Mouse (Mus musculus) right cerebral cortex, postnatal 25 days (tissue): ENCODE measurements at regions not wholly inside any gene's neighbourhood (a gene's known extent, or its start where the extent isn't known, plus 50 kb on each side); places are given as distances from the start of the nearest gene placed in this dataset.

Experiments used
- DNase-seq: peaks from one replicate; pipeline ENCODE4 v3.0.0; 2022

DNA sequence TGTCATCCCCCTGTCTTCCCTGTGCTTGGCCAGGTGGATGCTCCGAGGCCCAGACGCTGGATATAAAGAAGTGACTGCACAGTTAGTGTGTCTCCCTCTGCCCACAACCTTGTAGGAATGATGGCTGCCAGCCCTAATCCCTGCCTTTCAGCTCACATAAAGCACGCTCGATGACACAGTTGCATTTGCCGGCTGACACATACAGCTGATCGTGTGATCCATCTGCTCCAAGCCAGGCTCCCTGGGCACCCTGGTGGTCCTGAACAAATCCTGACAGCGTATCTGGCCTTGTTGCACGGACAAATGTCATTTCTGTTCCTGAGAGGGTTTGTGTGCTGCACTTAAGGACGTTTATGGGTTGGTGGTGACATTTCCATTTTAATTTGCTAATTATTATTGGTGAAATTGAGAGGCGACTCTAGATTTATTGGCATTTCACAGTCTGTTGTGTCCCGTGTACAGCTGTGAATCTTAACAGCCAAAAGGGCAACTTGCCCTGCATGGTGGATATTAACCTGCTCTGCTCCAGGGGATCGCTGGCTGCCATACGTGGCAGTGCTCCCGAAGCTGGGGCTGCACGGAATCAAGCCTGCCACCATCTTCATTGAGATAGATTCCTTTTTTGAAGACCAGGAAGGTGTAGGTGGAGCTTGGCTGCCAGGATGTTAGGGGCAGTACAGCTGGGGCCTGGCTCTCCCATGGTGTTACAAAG is 241.9 kb upstream of the Kcnab2 start:
- no peak for DNase-seq

DNA sequence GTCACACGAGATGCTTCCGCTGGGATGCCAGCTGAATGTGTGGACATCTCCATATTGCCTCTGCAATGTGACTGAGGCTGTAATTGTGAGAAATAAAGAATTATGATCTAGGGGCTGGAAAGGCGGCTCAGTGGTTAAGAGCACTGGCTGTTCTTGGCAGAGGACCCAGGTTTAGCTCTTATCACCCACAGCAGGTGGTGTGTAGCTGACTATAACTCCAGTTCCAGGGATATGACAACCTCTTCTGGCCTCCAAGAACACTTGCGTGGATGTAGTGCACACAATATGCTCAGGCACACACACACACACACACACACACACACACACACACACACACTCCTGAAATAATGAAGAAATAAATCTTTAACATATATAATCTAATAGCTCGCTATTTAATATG is 232.7 kb upstream of the Kcnab2 start:
- DNase-seq = no peak

DNA sequence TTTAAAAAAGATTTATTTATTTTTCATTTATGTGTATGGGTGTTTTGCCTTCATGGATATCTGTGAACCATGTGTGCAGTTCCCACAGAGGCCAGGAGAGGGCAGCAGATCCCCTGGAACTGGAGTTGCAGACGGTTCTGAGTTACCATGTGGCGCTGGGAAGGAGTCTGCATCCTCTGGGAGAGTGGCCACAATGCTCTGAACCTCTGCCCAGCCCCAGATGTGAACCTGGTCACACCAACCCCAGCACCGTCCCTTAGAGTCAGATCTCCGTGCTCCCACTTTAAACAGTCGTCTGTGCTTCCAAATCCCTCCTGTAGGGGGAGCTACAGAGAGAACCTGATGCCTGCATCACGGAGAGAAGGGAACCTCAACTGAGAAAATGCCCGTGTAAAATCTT is 222.5 kb upstream of the Kcnab2 start:
- DNase-seq = no peak

DNA sequence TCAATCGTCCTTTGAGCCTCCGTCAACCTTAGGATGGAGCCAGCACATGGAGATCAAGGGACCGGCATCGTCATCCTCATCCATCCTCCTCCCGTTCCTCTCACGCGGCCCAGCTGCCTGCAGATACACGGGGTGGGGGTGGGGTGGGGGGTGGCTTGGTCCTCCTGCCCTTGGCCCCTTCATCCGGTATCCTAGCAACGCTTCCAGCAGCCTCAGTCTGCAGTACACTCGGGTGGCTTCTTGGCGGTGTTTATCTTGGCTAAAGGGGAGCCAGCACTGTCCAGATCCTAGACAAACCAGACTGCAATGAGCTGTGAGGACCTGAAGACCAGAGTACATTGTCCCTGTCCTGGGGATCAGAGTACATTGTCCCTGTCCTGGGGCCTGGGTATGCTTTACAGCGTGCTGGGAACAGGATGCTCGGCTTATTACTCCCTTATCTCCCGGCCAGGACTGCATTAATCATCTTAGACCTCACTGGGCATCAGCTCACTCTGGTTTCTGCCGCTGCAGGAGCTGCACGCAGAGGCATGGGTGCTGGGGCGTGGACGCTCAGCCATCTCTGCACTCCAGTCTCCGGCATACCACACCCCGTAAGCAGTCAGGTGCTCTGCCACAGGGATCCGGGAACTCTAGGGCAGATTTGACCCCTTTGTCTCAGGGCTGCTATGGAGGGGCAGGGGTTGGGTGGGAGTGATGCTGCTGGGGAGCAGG is 219.7 kb upstream of the Kcnab2 start:
- DNase-seq = peak; percentile 21

DNA sequence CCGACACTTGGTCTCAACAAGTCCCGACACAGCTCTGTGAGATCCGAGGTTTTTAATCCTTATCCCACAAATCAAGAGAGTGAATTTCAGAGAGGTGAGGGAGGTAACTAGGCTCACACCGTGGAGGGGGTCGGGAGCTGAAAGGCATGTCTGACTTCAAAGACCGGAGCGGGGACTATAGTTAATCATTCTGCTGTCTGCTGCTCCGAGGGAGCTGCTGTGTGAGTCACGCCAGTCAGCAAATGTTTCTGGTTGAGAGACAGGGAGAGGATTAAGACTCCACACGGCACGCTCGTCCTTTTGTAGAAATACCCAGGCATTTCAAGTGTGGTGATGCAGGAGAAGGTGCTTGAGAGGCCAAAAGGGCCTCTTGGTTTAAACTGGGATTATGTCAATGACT is 214.1 kb upstream of the Kcnab2 start:
- DNase-seq = no peak

DNA sequence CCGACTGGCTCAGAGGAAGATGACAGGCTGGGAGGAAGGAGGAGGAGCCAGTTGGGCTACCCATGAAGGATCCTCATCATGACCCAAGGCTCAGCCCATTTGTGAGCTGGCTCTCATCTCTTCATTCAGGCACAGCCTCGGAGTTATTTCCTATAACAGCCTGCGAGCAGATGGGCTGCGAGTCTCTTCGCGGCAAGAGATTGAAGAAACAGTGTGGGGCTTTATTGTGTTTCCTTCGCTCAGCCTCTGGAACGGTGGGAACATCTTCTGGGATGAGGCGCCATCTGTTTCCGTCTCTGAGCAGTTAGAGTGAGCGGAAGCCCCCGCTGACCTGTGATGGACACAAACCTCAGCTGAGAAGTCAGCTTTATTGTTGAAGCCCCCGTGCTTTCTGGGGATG is 213.6 kb upstream of the Kcnab2 start:
- DNase-seq = peak; percentile 11

DNA sequence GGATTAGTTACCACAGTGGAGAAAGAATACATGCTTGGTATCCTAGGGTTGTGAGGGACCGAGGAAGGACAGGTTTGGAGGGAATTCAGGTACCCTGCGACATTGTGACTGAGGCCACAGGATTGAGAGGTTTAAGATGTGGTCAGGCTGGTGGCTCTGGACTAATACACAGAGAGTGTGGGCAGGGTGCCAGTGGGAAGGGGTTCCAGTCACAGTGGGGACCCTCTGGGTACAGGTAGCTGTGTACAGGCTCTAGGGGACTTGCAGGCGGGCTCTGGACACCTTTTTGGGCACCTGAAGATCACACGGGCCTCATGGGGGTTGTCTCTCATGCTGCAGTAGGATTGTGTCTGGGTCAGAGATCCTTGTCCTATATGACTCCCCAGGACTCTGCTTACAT is 213.1 kb upstream of the Kcnab2 start:
- no peak for DNase-seq

DNA sequence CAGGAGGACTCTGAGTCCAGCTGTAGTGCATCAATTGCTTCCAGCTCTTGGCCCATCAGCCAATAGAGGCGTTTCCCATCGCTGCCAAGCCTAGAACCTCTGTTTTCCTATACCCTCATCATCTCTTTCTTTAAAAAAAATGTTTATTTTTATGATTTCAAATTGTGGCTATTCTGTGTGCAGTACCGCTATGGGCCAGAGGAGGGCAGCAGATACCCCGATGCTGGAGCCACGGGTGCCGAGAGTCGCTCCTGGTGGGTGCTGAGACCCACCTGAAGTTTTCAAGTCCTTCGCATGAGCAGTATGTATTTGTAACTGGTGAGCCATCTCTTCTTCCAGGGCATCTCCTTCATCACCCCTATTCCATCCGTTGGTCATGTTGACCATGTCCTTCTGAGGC is 212.2 kb upstream of the Kcnab2 start:
- DNase-seq = no peak

DNA sequence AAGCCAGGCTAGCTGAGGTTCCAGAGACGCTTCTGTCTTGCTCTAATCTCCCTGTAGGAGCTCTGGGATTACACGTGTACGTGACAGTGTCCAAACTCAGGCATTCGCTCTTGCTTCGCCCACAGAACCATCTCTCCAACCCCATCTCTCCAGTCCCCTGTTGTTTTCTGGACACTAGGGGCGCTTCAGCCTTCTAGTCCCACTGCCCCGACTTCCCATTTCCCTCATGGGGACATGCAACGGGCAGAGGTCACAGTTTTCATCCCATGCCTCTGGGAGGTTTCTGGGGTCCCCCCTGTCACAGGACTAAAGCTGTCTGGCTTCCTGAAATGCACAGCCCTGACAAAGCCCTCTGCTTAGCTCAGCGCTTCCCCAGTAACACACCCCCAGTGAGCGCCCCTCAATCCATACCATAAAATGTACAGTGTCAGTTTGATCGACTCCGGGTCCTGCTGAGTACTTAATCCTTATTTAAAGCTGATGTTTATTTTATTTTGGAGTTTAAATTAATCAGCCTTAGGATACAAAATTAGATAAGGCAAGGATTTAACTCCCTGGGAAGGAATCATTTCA is 208.9 kb upstream of the Kcnab2 start:
- DNase-seq = no peak

DNA sequence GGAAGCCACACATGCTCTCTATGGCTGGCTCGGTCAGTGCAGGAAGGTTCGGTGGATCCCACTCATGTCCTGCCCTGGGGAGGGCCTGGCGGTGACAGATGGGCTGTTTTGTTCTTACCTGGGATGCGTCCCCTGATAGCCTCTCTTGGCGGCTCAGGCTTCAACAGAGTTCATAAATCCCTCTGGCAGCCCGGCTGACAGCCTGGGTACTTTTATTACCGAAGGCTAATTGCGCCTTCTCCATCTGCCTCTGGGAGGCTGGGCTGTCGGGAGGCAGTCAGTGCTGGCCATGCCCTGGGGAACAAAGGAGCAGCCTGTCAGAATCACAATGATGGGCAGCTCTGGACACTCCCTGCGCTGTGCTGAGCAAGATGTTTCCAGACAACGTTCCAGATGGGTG is 196.5 kb upstream of the Kcnab2 start:
- DNase-seq = no peak

DNA sequence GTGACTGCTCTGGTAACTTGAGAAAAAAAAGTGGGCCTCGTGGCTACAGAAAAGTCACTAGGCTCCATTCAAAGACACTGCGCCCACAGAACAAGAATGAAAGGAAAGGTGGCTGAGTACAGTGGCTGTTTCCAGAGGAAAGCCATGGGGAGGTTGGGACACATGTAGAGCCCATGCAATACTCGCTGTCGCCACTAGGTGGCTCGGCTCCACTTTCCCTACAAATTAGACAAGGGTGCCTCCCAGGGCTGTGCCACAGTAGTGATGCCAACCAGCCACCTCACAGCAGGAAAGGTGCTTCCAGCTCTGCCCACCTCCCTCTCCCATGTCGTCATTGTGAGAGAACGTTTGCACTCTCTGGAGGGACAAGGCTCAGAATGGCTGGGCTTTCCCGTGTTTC is 185.8 kb upstream of the Kcnab2 start:
- no peak for DNase-seq

DNA sequence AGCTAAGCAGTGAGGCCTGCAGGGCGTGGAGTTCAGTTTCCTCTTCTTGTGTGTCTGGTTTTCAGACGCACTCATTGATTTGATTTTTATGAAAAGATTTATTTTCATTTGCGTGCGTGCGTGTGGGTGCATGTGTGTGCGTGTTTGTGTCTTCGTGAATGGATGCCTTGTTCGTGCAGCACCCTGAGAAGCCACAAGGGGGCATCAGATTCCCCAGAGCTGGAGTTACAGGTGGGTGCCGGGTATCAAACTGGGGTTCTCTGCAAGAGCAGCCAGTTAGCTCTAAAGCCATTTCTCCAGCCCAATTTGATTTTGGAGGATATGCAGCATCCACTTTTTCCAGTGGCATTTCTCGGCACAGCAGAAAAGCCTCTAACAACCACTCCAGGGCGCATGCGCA is 185.4 kb upstream of the Kcnab2 start:
- DNase-seq = no peak

DNA sequence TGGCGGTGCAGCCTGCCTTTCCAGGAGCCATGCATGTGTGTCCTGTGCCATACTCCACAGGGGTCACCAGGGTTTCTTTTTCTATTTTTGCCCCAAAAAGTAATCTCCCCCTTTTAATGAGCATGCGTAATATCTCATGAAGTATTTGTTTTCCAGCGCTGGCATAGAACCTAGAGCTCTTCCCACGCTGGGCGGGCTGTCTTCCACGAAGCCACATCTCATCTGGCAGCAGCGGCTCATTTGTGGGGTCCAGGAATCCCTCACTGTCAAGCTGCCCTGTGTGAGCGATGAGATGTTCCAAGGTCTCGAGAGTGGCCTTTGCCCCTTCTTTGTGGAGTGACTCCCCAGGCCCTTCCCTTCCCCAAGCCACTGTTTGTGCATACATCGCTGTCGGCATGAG is 184.8 kb upstream of the Kcnab2 start:
- DNase-seq = no peak

DNA sequence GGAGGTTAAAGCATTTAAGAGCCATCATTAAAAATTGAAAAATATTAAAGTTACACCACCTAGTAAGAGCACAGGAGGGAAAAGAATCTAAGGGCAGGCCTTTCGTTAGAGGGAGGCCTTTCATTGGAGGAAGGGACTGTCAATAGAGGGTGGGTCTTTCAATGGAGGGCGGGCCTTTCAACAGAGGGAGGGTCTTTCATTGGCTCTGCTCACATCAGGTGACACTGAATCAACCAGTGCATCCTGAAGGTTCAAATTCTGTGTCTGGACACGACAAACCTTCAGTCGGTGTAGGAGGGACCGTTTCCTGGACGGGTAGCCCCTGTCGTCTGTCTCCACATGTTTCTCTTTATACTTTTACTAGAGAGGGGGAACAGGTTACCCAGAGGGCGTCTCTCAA is 172.5 kb upstream of the Kcnab2 start:
- no peak for DNase-seq

DNA sequence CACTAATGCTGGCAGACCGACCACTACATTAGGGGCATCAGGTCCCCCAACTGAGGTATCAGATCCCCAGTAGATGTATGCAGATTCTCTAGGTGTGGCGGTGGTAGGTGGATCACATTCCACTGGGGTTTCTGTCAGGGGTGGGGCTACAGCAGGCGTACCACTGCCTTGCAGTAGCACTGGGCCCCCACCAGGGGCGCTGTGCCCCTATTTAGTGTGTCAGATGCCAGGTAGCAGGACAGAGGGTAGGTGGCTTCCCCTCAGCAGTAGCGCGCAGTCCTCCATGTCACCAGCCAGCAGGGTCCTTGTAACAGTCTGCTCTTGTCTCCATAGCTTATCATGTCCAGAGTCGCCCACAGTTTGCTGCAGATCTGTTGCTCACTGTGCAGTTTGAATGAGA is 169.9 kb upstream of the Kcnab2 start:
- no peak for DNase-seq

DNA sequence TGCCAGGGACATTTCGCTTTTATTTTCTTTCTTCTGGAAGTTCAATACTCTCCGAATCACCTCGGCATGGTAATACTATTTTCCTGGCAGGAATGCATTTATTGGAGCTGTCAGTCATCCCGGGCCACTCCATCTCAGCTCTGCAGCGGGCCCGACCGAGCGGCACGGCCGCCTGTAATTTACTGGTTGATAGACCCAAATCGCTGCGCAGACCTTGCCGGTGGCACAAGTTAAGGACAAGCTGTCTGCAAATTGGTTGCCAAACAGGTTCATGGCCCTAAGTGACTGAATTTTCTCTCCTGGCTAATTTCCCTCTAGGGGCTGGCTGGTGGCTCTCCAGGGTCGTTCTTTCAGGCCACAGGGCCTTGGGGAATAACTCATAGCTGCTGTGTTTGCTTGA is 169.4 kb upstream of the Kcnab2 start:
- no peak for DNase-seq

DNA sequence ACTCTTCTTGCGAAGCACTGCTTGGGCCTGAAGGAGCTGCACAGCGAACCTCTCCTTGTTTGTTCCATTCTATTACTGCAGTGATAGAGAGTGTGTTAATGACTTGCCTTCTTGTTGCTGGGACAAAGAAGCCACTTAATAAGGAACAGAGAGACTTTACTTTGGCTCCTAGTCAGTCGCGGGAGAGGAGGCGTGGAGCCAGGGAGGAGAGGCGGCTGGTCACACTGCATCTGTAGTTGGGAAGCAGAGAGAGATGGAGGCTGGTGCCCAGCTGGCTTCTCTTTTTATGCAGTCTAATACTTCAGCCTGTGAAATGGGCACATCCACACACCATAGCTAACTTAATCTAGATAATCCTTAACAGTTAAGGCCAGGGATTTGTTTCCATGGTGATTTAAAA is 159.4 kb upstream of the Kcnab2 start:
- no peak for DNase-seq

DNA sequence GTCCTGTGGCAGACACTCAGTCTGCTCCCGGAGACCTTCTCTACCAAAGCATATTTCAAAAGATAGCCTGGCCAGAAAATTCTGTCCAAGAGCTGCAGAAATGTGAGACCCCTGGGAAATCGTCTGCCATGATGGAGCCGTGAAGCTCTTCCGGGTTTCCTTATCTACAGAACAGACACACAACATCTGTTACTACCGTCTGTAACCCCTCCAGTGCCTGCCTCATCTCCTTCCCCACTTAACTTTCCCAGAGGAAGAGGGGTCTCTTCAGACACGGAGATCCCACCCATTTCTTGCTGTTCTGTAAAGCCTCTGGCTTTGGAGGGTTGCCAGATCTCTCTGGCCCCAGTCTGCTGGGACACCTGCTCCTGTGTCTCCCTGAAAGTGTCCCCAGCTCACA is 156.2 kb upstream of the Kcnab2 start:
- no peak for DNase-seq

DNA sequence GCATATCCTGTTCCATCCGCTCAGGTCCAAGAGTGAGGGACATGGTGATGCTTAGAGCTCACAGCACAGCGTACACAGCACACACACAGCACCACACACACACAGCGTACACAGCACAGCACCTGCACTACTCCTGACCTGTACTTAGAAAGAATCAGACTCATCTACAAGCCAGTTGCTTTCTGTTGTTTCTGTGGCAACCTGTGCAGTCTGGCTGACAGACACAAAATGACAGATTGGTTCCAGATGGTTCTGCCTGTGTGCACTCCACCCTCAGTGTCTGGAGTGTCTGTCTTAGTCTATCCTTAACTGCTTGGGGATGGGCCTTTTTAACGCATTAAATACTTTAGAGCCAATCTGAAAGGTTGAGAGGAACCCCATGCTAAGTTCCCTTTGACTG is 150.4 kb upstream of the Kcnab2 start:
- no peak for DNase-seq

DNA sequence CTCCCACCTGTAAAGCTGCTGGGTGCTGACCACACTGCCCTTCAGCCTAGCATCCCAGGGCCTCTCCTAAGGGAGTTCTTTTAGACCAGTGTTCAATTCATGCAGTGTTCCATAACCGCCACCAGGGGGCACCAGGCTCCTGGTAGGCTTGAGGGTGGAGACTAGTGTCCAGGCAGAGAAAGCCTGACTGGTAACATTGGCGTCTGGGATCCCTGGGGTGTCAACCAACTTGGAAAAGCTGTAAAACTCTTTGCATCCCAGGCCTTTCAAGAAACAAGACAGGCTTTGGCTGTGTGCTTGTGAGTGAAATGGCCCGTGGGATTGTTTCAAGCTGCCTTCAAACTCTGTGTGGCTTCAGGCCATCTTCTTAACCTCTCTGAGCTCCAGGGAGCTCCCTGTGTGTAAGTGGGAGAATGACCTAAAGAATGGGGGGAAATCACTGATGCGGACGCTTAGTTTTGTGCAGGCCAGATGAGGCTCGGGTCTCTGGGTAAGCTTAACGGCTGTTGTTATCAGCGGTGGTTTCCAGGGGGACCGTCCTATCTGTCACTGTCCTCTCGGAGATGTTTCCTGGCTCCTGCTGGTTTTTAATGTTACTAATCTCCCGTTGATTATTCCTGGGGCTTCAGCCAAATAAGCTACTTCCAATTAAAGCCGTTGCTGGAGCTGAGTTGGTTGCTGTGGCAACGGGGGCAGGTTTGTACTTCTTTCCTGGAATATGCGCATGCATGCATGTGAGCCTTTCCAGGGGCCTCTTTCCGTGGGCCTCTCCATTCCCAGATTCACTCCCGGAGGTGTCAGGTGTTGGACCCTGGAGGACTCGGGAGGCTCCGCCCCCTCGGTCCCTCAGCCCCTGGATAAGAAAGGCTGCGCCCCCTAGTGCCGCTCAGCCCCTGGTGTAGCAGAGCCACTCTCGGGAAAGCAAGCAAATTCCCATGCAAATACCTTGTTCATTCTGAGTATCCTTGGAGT is 147.6 kb upstream of the Kcnab2 start:
- DNase-seq = peak; percentile 77

DNA sequence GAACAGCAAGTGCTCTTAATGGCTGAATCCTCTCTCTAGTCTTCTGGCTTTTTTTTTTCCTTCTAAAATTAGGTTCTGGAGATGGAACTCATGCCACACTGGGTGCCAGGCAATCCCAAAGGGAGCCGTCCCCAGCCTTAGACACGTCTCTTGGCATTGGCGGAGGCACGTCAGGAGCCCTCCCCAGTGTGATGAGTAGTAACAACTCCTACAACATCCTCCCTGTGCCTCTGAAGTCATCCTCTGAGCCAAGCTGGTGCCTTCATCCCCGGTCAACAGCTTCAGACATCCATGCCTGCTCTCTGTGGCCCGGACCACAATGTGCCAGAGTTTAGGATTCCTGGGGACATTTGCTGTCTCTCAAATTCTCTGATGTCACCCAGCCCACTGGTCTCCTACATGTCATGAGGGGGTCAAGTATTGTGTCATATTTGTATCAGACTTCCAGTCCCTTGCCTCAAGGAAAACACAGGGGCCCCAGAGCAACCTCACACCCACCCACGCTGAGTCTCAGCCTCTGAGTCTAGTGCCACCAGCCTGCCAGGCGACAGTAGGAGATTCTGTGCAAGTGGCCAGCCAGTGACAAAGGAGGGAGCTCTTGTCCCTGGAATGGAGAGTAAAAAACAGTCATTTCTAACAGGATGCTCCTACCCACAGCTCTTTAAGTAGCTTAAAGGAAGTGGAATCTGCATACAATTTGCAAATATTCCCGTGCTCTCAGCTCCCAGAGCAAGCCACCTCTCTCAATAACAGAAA is 144.5 kb upstream of the Kcnab2 start:
- DNase-seq = peak; percentile 48

DNA sequence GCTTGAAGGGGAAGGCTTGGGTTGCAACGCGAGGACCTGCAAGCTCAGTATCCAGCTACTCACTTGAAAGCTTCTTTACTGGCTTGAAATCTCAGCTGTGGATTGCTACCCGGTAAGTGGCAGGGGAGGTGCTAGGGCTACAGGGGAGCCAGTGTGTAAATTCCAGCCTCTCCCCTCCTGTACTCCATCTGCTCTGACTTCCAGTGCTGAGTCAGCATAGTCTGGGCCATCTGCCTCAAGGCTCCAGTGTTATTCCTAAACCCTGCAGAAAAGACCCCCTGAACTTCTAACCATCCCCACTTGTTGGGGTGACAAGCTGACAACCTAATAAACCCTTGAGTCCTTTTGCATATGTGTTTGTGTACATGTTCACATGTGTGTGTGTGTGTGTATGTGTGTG is 140.0 kb upstream of the Kcnab2 start:
- no peak for DNase-seq

DNA sequence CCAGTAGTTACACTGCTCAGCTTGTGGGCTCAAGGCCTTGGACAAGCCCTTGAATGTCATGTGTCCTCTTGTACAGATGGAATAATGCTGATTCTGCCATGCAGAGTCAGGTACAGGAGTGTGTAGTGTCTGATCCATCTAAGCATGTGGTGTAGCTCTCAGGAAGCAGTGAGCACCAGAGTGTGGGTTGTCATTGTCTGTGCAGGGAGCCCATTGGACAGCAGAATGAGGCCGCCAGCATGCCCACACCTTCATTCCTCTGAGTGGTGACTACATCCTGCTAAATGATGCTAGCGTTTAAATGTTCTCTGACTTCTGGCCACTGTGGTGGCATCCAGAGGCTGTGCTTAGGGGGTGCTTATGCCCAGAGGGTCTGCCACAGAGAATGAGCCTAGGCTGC is 137.5 kb upstream of the Kcnab2 start:
- DNase-seq = peak; percentile 46
